Mouse (Mus musculus) cerebellum, adult 2 months (tissue): ENCODE data around the gene Maea.
"Not testable (repeated sequence)": the region's sequence is repeated elsewhere in the genome, so short reads cannot be mapped to it uniquely, and the experiment has no call there.

ENCODE experiments used
- CTCF ChIP-seq: fragments of 200-500 bp; IDR thresholded peaks from 2 replicates; pipeline ENCODE4 v1.5.1; 2011; ENCODE audit warnings: low read depth, mild to moderate bottlenecking, control low read depth, low read length, moderate library complexity, borderline replicate concordance; ENCODE audit not compliant: insufficient read depth
- POLR2A ChIP-seq: fragments of 200-500 bp; IDR thresholded peaks from 2 replicates; pipeline ENCODE4 v1.6.1; 2011; ENCODE audit warnings: low read length, control low read depth, borderline replicate concordance; ENCODE audit not compliant: insufficient read depth

GRCm38 (mm10) chr5:33342248-33342647, 6.9 kb downstream of the Maea start:
- not testable (repeated sequence) for TF ChIP-seq CTCF, POLR2A
